In the genomic region with DNA sequence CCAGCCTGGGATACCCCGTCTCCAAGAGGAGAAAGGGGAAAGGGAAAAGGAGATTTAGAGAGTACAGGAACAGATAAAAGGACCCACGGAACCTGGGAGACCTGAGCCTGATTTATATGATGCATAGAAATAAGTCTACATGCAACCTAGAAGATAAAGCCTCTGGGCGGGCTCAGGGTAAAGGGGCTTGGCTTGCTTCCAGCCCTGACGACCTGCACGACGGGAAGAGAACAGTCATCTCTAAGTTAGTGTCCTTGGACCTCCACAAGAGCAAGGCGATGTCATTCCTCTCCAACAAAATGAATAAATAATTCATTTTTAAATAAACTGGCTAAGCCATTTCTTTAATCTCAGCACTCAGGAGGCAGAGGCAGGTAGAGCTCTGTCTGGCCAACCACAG, we compare ENCODE assay signal across 21 mouse cellular contexts. TPM values are rescaled to one million over a fixed set of nuclear protein-coding genes. Genes with fewer than 3 reads are reported as not detected.
"Had no signal": no experiment of that assay in that cellular context is flagged by ENCODE, and none has a peak within 500 bp of the region (broad histone marks: within the 10 kb centered on the region; RNA-seq: fewer than 3 reads in every experiment).

No protein-coding gene starts in this region.

- H3K27me3 ChIP-seq: limb, embryonic 15.5 days; liver, embryonic 12.5 days; neural tube, embryonic 15.5 days had no signal

- ATAC-seq: liver, embryonic 12.5 days had no signal

- H3K27ac ChIP-seq: limb, embryonic 15.5 days; midbrain, embryonic 10.5 days; neural tube, embryonic 15.5 days had no signal

- DNase-seq: kidney, postnatal 25 days; layer of hippocampus, postnatal 36 days; lung, embryonic 14.5 days; lung, postnatal 10 days; lung, postnatal 4 days; midbrain, embryonic 14.5 days; right cerebral cortex, adult 18-20 months; right cerebral cortex, postnatal 25 days; thymus, postnatal 36 days had no signal

- H3K4me2 ChIP-seq: limb, embryonic 15.5 days; liver, embryonic 12.5 days; lung, embryonic 14.5 days; neural tube, embryonic 15.5 days had no signal

- H3K4me3 ChIP-seq: limb, embryonic 15.5 days; liver, embryonic 12.5 days; midbrain, embryonic 10.5 days; myocyte; neural tube, embryonic 15.5 days had no signal

- H3K4me1 ChIP-seq: limb, embryonic 15.5 days; midbrain, embryonic 10.5 days; neural tube, embryonic 15.5 days had no signal

- H3K9me3 ChIP-seq: limb, embryonic 15.5 days; liver, embryonic 12.5 days; midbrain, embryonic 10.5 days; neural tube, embryonic 15.5 days had no signal

- H3K9ac ChIP-seq: limb, embryonic 15.5 days; liver, embryonic 12.5 days; lung, embryonic 14.5 days; neural tube, embryonic 15.5 days had no signal

RNA-seq across cellular contexts. Expression of a gene that starts 14.1 kb away (rescaled TPM):
- total RNA-seq: megakaryocyte, adult 5-6 weeks had no signal
- polyA plus RNA-seq: limb, embryonic 11.5 days; limb, embryonic 15.5 days; liver, embryonic 12.5 days; liver, embryonic 16.5 days; lung, embryonic 14.5 days; midbrain, embryonic 10.5 days; midbrain, embryonic 14.5 days; neural tube, embryonic 11.5 days; small intestine, adult 2 months; stomach, embryonic 16.5 days; thymus, postnatal 0 days had no signal
